Mouse (Mus musculus): ENCODE measurements around the gene Zc3hc1.
A peak's percentile ranks its signal among the peaks of the same experiment; 100 is the strongest.
"Not testable (repeated sequence)": the region's sequence is repeated elsewhere in the genome, so short reads cannot be mapped to it uniquely, and the experiment has no call there.

Zc3hc1 gene

GRCm38 (mm10) chr6:30390714-30391697 lies at the start of gene Zc3hc1:
Zc3hc1 (minus strand) TSS chr6:30391028.
- DNase-seq: peak; percentile 80

- DNase-seq: no peak
Observed at GRCm38 (mm10) chr6:30439576-30439975, 48.7 kb upstream of the Zc3hc1 start.

GRCm38 (mm10) chr6:30437054-30437453 lies 46.2 kb upstream of the Zc3hc1 start:
- no peak for DNase-seq

- no peak for DNase-seq
Observed at GRCm38 (mm10) chr6:30436476-30436875, 45.6 kb upstream of the Zc3hc1 start.

GRCm38 (mm10) chr6:30432461-30433192 lies 41.8 kb upstream of the Zc3hc1 start:
- DNase-seq: no peak

GRCm38 (mm10) chr6:30416801-30417200 lies 26.0 kb upstream of the Zc3hc1 start:
- DNase-seq: no peak

- DNase-seq: no peak
Observed at GRCm38 (mm10) chr6:30416126-30416525, 25.3 kb upstream of the Zc3hc1 start.

- no peak for DNase-seq
Observed at GRCm38 (mm10) chr6:30411311-30411710, 20.5 kb upstream of the Zc3hc1 start.

GRCm38 (mm10) chr6:30409399-30410093 lies 18.7 kb upstream of the Zc3hc1 start:
- DNase-seq: no peak

- no peak for DNase-seq
Observed at GRCm38 (mm10) chr6:30408276-30408675, 17.4 kb upstream of the Zc3hc1 start.

- no peak for DNase-seq
Observed at GRCm38 (mm10) chr6:30404671-30405070, 13.8 kb upstream of the Zc3hc1 start.

- peak; percentile 71 for DNase-seq
Observed at GRCm38 (mm10) chr6:30403465-30403864, 12.6 kb upstream of the Zc3hc1 start.

- DNase-seq: no peak
Observed at GRCm38 (mm10) chr6:30402091-30402491, 11.3 kb upstream of the Zc3hc1 start.

GRCm38 (mm10) chr6:30401308-30402015 lies 10.6 kb upstream of the Zc3hc1 start, which contains the start of gene Klhdc10:
Klhdc10 (plus strand) TSS chr6:30401868.
- peak; percentile 99 for DNase-seq

- no peak for DNase-seq
Observed at GRCm38 (mm10) chr6:30400716-30401115, 9.9 kb upstream of the Zc3hc1 start.

- no peak for DNase-seq
Observed at GRCm38 (mm10) chr6:30400146-30400545, 9.3 kb upstream of the Zc3hc1 start.

- no peak for DNase-seq
Observed at GRCm38 (mm10) chr6:30391996-30392395, 1.2 kb upstream of the Zc3hc1 start.

GRCm38 (mm10) chr6:30390271-30390670 lies 557 bp downstream of the Zc3hc1 start:
- DNase-seq: not testable (repeated sequence)

GRCm38 (mm10) chr6:30381116-30381515 lies 9.7 kb downstream of the Zc3hc1 start:
- no peak for DNase-seq

GRCm38 (mm10) chr6:30375791-30376190 lies 15.0 kb downstream of the Zc3hc1 start:
- no peak for DNase-seq

GRCm38 (mm10) chr6:30374731-30375510 lies 15.9 kb downstream of the Zc3hc1 start:
- DNase-seq: no peak
